Mouse (Mus musculus): ENCODE measurements around the gene 4930404N11Rik. TPM values are rescaled to one million over a fixed set of nuclear protein-coding genes. Genes with fewer than 3 reads are reported as not detected.

The 4930404N11Rik gene
- polyA plus RNA-seq, 1 experiment = 7.8 TPM

GRCm38 (mm10) chr10:81407539-81408423, 42.2 kb upstream of the 4930404N11Rik start:
- H3K36me3 ChIP-seq (ENCODE audit: control insufficient read depth, insufficient read depth, low read length) = peaks cover 6% of the 10 kb centered on the region; the same call in 1 of the 2 replicates
- no peaks in the 10 kb centered on the region for H3K27me3 ChIP-seq (ENCODE audit: control insufficient read depth, insufficient read depth, low read length)
- peak overlapping the region; percentile 50 for H3K27ac ChIP-seq (ENCODE audit: insufficient read depth, low read length)
- 31% methylated on average over 31 of the region's 31 CpGs for WGBS
- H3K4me1 ChIP-seq (ENCODE audit: control insufficient read depth, insufficient read depth, insufficient read length) = peaks cover 31% of the 10 kb centered on the region
- peak; percentile 44 to 57 for DNase-seq (ENCODE audit: low read depth in 1 of 2, low spot score in 2 of 2)
- peak overlapping the region; percentile 46; the same call in 1 of the 2 replicates for H3K4me3 ChIP-seq (ENCODE audit: extremely low read depth, insufficient read depth, insufficient read length)
- no peak for TF ChIP-seq POLR2A (IDR thresholded peaks at IDR 0.05; ENCODE audit: low read depth, low read length)
- TF ChIP-seq CTCF (IDR thresholded peaks at IDR 0.05; ENCODE audit: extremely low read depth, insufficient read depth, insufficient read length, insufficient replicate concordance) = no peak

GRCm38 (mm10) chr10:81406504-81407440, 41.2 kb upstream of the 4930404N11Rik start:
- Histone ChIP-seq H3K36me3 (ENCODE audit: control insufficient read depth, insufficient read depth, low read length) (peaks cover 6% of the 10 kb centered on the region; the same call in 1 of the 2 replicates), H3K4me1 (ENCODE audit: control insufficient read depth, insufficient read depth, insufficient read length) (peaks cover 31% of the 10 kb centered on the region), H3K4me3 (ENCODE audit: extremely low read depth, insufficient read depth, insufficient read length) (peak overlapping the region; percentile 46; the same call in 1 of the 2 replicates), H3K27me3 (ENCODE audit: control insufficient read depth, insufficient read depth, low read length) (no peaks in the 10 kb centered on the region), H3K27ac (ENCODE audit: insufficient read depth, low read length) (peak overlapping the region; percentile 50; the same call in 1 of the 2 replicates)
- WGBS = 67% methylated on average over 24 of the region's 24 CpGs
- TF ChIP-seq CTCF (IDR thresholded peaks at IDR 0.05; ENCODE audit: extremely low read depth, insufficient read depth, insufficient read length, insufficient replicate concordance) (no peak), POLR2A (IDR thresholded peaks at IDR 0.05; ENCODE audit: low read depth, low read length) (no peak)
- no peak for DNase-seq (ENCODE audit: low read depth in 1 of 2, low spot score in 2 of 2)

GRCm38 (mm10) chr10:81405588-81406201, 40.1 kb upstream of the 4930404N11Rik start:
- Histone ChIP-seq H3K36me3 (ENCODE audit: control insufficient read depth, insufficient read depth, low read length) (peaks cover 6% of the 10 kb centered on the region), H3K27ac (ENCODE audit: insufficient read depth, low read length) (no peak overlapping the region), H3K4me3 (ENCODE audit: extremely low read depth, insufficient read depth, insufficient read length) (no peak overlapping the region), H3K27me3 (ENCODE audit: control insufficient read depth, insufficient read depth, low read length) (no peaks in the 10 kb centered on the region), H3K4me1 (ENCODE audit: control insufficient read depth, insufficient read depth, insufficient read length) (peaks cover 31% of the 10 kb centered on the region)
- peak; percentile 61; the same call in 1 of the 2 replicates for TF ChIP-seq CTCF (IDR thresholded peaks at IDR 0.05; ENCODE audit: extremely low read depth, insufficient read depth, insufficient read length, insufficient replicate concordance)
- TF ChIP-seq POLR2A (IDR thresholded peaks at IDR 0.05; ENCODE audit: low read depth, low read length) = no peak
- DNase-seq (ENCODE audit: low read depth in 1 of 2, low spot score in 2 of 2) = peak in 1 of 2 experiments; percentile 63
- WGBS = 66% methylated on average over 13 of the region's 13 CpGs

- Histone ChIP-seq H3K27ac (ENCODE audit: insufficient read depth, low read length) (peak overlapping the region; percentile 43), H3K36me3 (ENCODE audit: control insufficient read depth, insufficient read depth, low read length) (peaks cover 16% of the 10 kb centered on the region), H3K4me1 (ENCODE audit: control insufficient read depth, insufficient read depth, insufficient read length) (peaks cover 28% of the 10 kb centered on the region), H3K27me3 (ENCODE audit: control insufficient read depth, insufficient read depth, low read length) (no peaks in the 10 kb centered on the region), H3K4me3 (ENCODE audit: extremely low read depth, insufficient read depth, insufficient read length) (no peak overlapping the region; the same call in 1 of the 2 replicates)
- no peak for TF ChIP-seq CTCF (IDR thresholded peaks at IDR 0.05; ENCODE audit: extremely low read depth, insufficient read depth, insufficient read length, insufficient replicate concordance)
- no peak for TF ChIP-seq POLR2A (IDR thresholded peaks at IDR 0.05; ENCODE audit: low read depth, low read length)
- DNase-seq (ENCODE audit: low read depth in 1 of 2, low spot score in 2 of 2) = peak in 1 of 2 experiments; percentile 48
- WGBS = 40% methylated on average over 18 of the region's 18 CpGs
Observed at GRCm38 (mm10) chr10:81404720-81405119, 39.1 kb upstream of the 4930404N11Rik start.

GRCm38 (mm10) chr10:81404082-81404481, 38.5 kb upstream of the 4930404N11Rik start:
- no peak for DNase-seq (ENCODE audit: low read depth in 1 of 2, low spot score in 2 of 2)
- Histone ChIP-seq H3K36me3 (ENCODE audit: control insufficient read depth, insufficient read depth, low read length) (peaks cover 18% of the 10 kb centered on the region), H3K27me3 (ENCODE audit: control insufficient read depth, insufficient read depth, low read length) (no peaks in the 10 kb centered on the region), H3K27ac (ENCODE audit: insufficient read depth, low read length) (peak overlapping the region; percentile 43), H3K4me3 (ENCODE audit: extremely low read depth, insufficient read depth, insufficient read length) (no peak overlapping the region), H3K4me1 (ENCODE audit: control insufficient read depth, insufficient read depth, insufficient read length) (peaks cover 27% of the 10 kb centered on the region)
- 72% methylated on average over 9 of the region's 9 CpGs for WGBS
- no peak for TF ChIP-seq POLR2A (IDR thresholded peaks at IDR 0.05; ENCODE audit: low read depth, low read length)
- TF ChIP-seq CTCF (IDR thresholded peaks at IDR 0.05; ENCODE audit: extremely low read depth, insufficient read depth, insufficient read length, insufficient replicate concordance) = no peak

- no peak for DNase-seq (ENCODE audit: low read depth in 1 of 2, low spot score in 2 of 2)
- H3K27me3 ChIP-seq (ENCODE audit: control insufficient read depth, insufficient read depth, low read length) = no peaks in the 10 kb centered on the region
- TF ChIP-seq CTCF (IDR thresholded peaks at IDR 0.05; ENCODE audit: extremely low read depth, insufficient read depth, insufficient read length, insufficient replicate concordance) (no peak), POLR2A (IDR thresholded peaks at IDR 0.05; ENCODE audit: low read depth, low read length) (no peak)
- peaks cover 22% of the 10 kb centered on the region for H3K4me1 ChIP-seq (ENCODE audit: control insufficient read depth, insufficient read depth, insufficient read length)
- WGBS = 91% methylated on average over 10 of the region's 10 CpGs
- H3K27ac ChIP-seq (ENCODE audit: insufficient read depth, low read length) = no peak overlapping the region
- H3K4me3 ChIP-seq (ENCODE audit: extremely low read depth, insufficient read depth, insufficient read length) = no peak overlapping the region
- peaks cover 18% of the 10 kb centered on the region for H3K36me3 ChIP-seq (ENCODE audit: control insufficient read depth, insufficient read depth, low read length)
Observed at GRCm38 (mm10) chr10:81403511-81403910, 37.9 kb upstream of the 4930404N11Rik start.

Measured in spleen, adult 2 months (tissue).